Mouse (Mus musculus) heart, postnatal 0 days (tissue): ENCODE measurements around the gene Fst.

Experiments
- CTCF ChIP-seq: IDR thresholded peaks from 2 replicates; pipeline ENCODE4 v1.5.1; 2016; ENCODE audit warnings: antibody characterized with exemption, control low read depth, low read depth
- EP300 ChIP-seq: IDR thresholded peaks from 2 replicates; pipeline ENCODE4 v1.6.1; 2016; ENCODE audit warnings: antibody characterized with exemption, low read depth

DNA sequence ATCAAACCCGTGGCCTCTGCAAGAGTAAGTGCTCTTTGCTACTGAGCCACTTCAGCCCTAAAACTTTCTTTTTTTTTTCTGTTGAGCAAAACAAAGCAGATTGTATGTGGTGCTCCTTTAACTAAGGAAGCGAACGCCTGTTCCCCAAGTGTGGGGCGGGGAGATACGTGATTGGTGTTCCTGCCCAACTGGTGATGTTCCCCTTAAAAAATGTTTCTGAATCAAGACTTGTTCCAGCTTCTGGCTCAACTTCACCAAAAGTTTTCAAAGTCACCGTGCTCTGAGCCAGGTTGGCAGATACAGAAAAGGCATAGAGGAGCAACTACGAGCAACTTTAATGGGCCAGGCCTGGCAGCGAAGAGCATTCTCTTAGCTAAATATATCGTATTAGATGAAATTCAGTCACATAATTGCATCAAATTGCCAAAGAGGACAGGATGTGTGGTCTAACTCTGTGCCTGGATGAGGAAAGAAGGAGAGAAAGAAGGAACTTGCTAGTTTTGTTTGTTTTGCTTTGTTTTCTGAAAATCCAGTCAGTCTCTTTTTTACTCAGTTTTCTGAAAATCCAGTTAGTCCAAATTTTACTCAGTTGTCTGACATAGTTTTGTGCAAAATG, 53.5 kb downstream of the Fst start:
- TF ChIP-seq CTCF (no peak), EP300 (no peak)
